Mouse (Mus musculus) liver, postnatal 0 days (tissue): ENCODE results near the gene Prkaa1. TPM values are rescaled to one million over a fixed set of nuclear protein-coding genes. Genes with fewer than 3 reads are reported as not detected.
A peak's percentile ranks its signal among the peaks of the same experiment; 100 is the strongest.

Experiments used
- ATAC-seq: fragments of 200-750 bp; cut with Nextera tagmentation; 2 replicates; pipeline ENCODE4 v1.8.0; 2017; ENCODE audit warnings: mild to moderate bottlenecking, moderate library complexity
- DNase-seq: peaks from one replicate; pipeline ENCODE4 v3.0.0-alpha.2; 2016
- H3K27ac ChIP-seq: fragments of 300-500 bp; sonication (generic); 2 replicates; pipeline ENCODE4 v1.5.1; 2014; ENCODE audit warnings: antibody characterized with exemption, moderate library complexity, mild to moderate bottlenecking, low read depth
- H3K27me3 ChIP-seq: fragments of 300-500 bp; sonication (generic); 2 replicates; pipeline ENCODE4 v1.6.1; 2014; ENCODE audit warnings: low read length, control low read depth, mixed read lengths; ENCODE audit not compliant: insufficient read depth
- H3K36me3 ChIP-seq: fragments of 300-500 bp; sonication (generic); replicated peaks from 2 replicates; pipeline ENCODE4 v1.6.1; 2014; ENCODE audit warnings: mild to moderate bottlenecking, control low read depth, low read length, moderate library complexity, mixed read lengths; ENCODE audit not compliant: insufficient read depth
- H3K4me1 ChIP-seq: fragments of 300-500 bp; sonication (generic); 2 replicates; pipeline ENCODE4 v1.6.1; 2014; ENCODE audit warnings: antibody characterized with exemption, mild to moderate bottlenecking, control low read depth; ENCODE audit not compliant: insufficient read depth
- H3K4me2 ChIP-seq: fragments of 300-500 bp; sonication (generic); 2 replicates; pipeline ENCODE4 v1.6.1; 2014; ENCODE audit warnings: low read depth, mild to moderate bottlenecking, low read length, moderate library complexity, mixed read lengths
- H3K4me3 ChIP-seq: fragments of 300-500 bp; sonication (generic); 2 replicates; pipeline ENCODE4 v1.5.1; 2014; ENCODE audit warnings: low read depth, low read length
- H3K9ac ChIP-seq: fragments of 300-500 bp; sonication (generic); replicated peaks from 2 replicates; pipeline ENCODE4 v1.6.1; 2014; ENCODE audit warnings: mild to moderate bottlenecking, moderate library complexity
- H3K9me3 ChIP-seq: fragments of 300-500 bp; sonication (generic); 2 replicates; pipeline ENCODE4 v1.6.1; 2016; ENCODE audit warnings: mild to moderate bottlenecking, control low read depth, low read length, mixed read lengths
- CTCF ChIP-seq: sonication (generic); IDR thresholded peaks from 2 replicates; pipeline ENCODE4 v1.5.1; 2016; ENCODE audit warnings: antibody characterized with exemption, low read depth
- EP300 ChIP-seq: IDR thresholded peaks from 2 replicates; pipeline ENCODE4 v1.6.1; 2016; ENCODE audit warnings: antibody characterized with exemption, low read depth, mild to moderate bottlenecking
- WGBS: fragments of 180-500 bp; shearing (Covaris S2); extraction: QIAGEN DNeasy Blood & Tissue Kit; methylation state at CpG from one replicate; pipeline ENCODE4 v1.1.7; 2014; ENCODE audit not compliant: insufficient replicate concordance; 5-methylcytosine and 5-hydroxymethylcytosine counted together
- polyA plus RNA-seq: library from polyadenylated mRNA; unstranded; fragments of >200 nt; fragmentation: Nextera tagmentation; extraction: Ambion mirVana; gene quantifications from 2 replicates; pipeline ENCODE4 v1.2.1, GENCODE M21; 2015

Gene Prkaa1
- polyA plus RNA-seq: 6.8 and 7.2 TPM in 2 replicates

DNA sequence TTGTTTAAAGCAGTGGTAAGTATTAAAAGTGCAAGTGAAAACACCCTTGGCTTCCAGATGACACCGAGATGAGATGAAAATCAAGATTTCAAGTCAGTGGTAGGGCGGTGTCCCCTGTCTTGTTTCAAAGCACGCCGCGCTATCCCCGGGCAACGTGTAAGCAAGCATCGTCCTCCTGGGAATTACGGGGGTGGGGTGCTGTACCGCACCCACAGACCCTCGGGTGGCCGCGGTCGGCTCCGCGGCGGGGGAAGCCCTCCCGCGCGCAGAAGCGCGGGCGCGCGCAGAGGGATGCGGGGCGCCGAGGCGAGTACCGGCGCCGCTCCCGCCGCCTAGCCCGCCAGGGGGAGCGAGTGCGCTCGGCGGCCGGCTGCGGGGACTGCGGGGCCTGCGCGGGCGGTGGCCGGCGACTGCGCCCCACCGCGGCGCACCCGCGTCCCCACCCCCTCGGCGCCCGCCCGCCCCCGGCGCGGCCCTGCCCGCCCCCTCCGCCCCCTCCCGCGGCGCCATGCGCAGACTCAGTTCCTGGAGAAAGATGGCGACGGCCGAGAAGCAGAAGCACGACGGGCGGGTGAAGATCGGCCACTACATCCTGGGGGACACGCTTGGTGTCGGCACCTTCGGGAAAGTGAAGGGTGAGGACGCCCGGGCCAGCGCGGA lies at the start of gene Prkaa1:
Gene Prkaa1, plus strand, starts transcription at position 501 of the 660 bp plus-strand sequence.
- H3K27me3 ChIP-seq: no peaks in the 10 kb centered on the region

GRCm38 (mm10) chr15:5095534-5096301 lies 47.9 kb upstream of the Prkaa1 start:
- Histone ChIP-seq H3K4me1 (no peaks in the 10 kb centered on the region), H3K36me3 (peaks cover 9% of the 10 kb centered on the region; the same call in 1 of the 2 replicates), H3K27me3 (no peaks in the 10 kb centered on the region), H3K9ac (no peak overlapping the region), H3K9me3 (0 out of 2 replicates have a peak, but pooled peaks cover 2% of the 10 kb centered on the region), H3K4me3 (no peak overlapping the region), H3K4me2 (no peak overlapping the region), H3K27ac (no peak overlapping the region)
- ATAC-seq: no peak
- no peak for DNase-seq
- 74% methylated on average over 11 of the region's 11 CpGs for WGBS
- TF ChIP-seq CTCF (no peak), EP300 (no peak)

More for the DNA sequence above, at the start of gene Prkaa1:
- Histone ChIP-seq H3K4me2 (peak within 1 kb of the TSS; percentile 83), H3K27ac (peak within 1 kb of the TSS; percentile 81), H3K9ac (peak within 1 kb of the TSS; percentile 93), H3K4me3 (peak within 1 kb of the TSS; percentile 76), H3K9me3 (no peaks in the 10 kb centered on the region), H3K36me3 (no peaks in the 10 kb centered on the region), H3K4me1 (peaks cover 32% of the 10 kb centered on the region)
- TF ChIP-seq CTCF (peak; percentile 52), EP300 (no peak)
- DNase-seq (peak; percentile 87), ATAC-seq (peak; percentile 84)
- 3% methylated on average over 50 of the region's 80 CpGs for WGBS

- Histone ChIP-seq H3K27me3 (no peaks in the 10 kb centered on the region), H3K4me2 (no peak overlapping the region), H3K4me1 (no peaks in the 10 kb centered on the region), H3K9me3 (0 out of 2 replicates have a peak, but pooled peaks cover 2% of the 10 kb centered on the region), H3K36me3 (peaks cover 11% of the 10 kb centered on the region; the same call in 1 of the 2 replicates), H3K4me3 (no peak overlapping the region), H3K9ac (no peak overlapping the region), H3K27ac (no peak overlapping the region)
- no peak for DNase-seq
- WGBS: 71% methylated on average over 1 of the region's 1 CpGs
- ATAC-seq: 0 out of 2 replicates have a peak, but pooled peaks have one; percentile 13
- TF ChIP-seq EP300 (peak; percentile 53), CTCF (no peak)
Measured at GRCm38 (mm10) chr15:5097376-5097775, 46.3 kb upstream of the Prkaa1 start.

- WGBS: 88% methylated on average over 4 of the region's 4 CpGs
Measured at GRCm38 (mm10) chr15:5102312-5102711, 41.3 kb upstream of the Prkaa1 start.

DNA sequence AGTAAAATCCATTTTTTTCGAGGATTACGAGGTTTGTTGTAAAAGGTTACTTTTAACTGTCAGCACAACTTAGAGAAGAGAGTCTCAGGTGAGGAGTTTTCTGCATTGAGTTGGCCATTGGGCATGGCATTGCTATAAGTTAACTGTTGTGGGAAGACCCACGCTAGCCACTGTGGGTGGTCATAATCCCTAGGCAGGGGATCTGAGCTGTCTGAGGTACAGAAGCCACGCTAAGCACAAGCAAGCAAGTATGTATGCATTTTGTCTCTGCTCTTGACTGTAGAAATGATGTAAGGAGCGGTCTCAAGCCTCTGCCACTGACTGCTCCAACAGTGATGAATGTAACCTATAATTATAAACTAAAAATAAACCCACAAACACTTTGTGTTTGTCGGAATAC lies 37.8 kb upstream of the Prkaa1 start:
- Histone ChIP-seq H3K36me3 (peaks cover 16% of the 10 kb centered on the region; the same call in 1 of the 2 replicates), H3K9ac (no peak overlapping the region), H3K9me3 (no peaks in the 10 kb centered on the region), H3K4me2 (no peak overlapping the region), H3K27ac (no peak overlapping the region), H3K27me3 (no peaks in the 10 kb centered on the region), H3K4me3 (no peak overlapping the region), H3K4me1 (0 out of 2 replicates have a peak, but pooled peaks cover 2% of the 10 kb centered on the region)
- WGBS: 76% methylated on average over 6 of the region's 6 CpGs
- TF ChIP-seq CTCF (no peak), EP300 (no peak)
- ATAC-seq (no peak), DNase-seq (no peak)

More at GRCm38 (mm10) chr15:5102312-5102711, 41.3 kb upstream of the Prkaa1 start:
- Histone ChIP-seq H3K4me1 (no peaks in the 10 kb centered on the region), H3K9me3 (no peaks in the 10 kb centered on the region), H3K9ac (no peak overlapping the region), H3K27ac (no peak overlapping the region), H3K27me3 (no peaks in the 10 kb centered on the region), H3K4me2 (no peak overlapping the region), H3K4me3 (no peak overlapping the region), H3K36me3 (peaks cover 24% of the 10 kb centered on the region; the same call in 1 of the 2 replicates)
- DNase-seq (no peak), ATAC-seq (no peak)
- TF ChIP-seq CTCF: no peak
- no peak for TF ChIP-seq EP300

DNA sequence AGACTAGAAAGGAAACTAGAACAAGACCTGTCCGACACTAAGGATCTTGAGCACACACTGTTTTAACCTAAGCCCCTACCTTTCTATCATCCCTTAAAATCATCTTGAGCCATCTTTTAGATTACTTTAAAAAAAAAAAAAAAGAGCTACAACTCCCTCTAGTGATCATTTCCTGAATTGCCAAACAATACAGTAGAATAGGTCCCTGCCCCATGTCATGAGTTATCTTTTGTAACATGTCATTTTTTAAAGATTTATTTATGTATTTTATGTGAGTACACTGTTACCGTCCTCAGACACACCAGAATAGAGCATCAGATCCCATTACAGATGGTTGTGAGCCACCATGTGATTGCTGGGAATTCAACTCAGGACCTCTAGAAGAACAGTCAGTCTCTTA lies 37.4 kb upstream of the Prkaa1 start:
- Histone ChIP-seq H3K4me2 (peak overlapping the region; percentile 68; the same call in 1 of the 2 replicates), H3K27ac (no peak overlapping the region), H3K36me3 (peaks cover 16% of the 10 kb centered on the region; the same call in 1 of the 2 replicates), H3K4me1 (0 out of 2 replicates have a peak, but pooled peaks cover 2% of the 10 kb centered on the region), H3K27me3 (no peaks in the 10 kb centered on the region), H3K9ac (no peak overlapping the region), H3K9me3 (no peaks in the 10 kb centered on the region), H3K4me3 (no peak overlapping the region)
- ATAC-seq: 0 out of 2 replicates have a peak, but pooled peaks have one; percentile 31
- TF ChIP-seq EP300 (no peak), CTCF (peak; percentile 56)
- WGBS: 33% methylated on average over 2 of the region's 2 CpGs
- no peak for DNase-seq
